Mouse (Mus musculus) small intestine, adult 2 months (tissue): ENCODE measurements around the gene Fbxw2.

Source experiments
- CTCF ChIP-seq: fragments of 200-500 bp; IDR thresholded peaks from 2 replicates; pipeline ENCODE4 v1.5.1; 2012; ENCODE audit warnings: low read depth, mild to moderate bottlenecking, control low read depth, inconsistent platforms, low read length, moderate library complexity, mixed read lengths; ENCODE audit not compliant: insufficient replicate concordance, insufficient read length; ENCODE audit errors: extremely low read depth
- POLR2A ChIP-seq: fragments of 200-500 bp; IDR thresholded peaks from 2 replicates; pipeline ENCODE4 v1.6.1; 2012; ENCODE audit warnings: low read depth, mild to moderate bottlenecking, control low read depth, inconsistent platforms, low read length, moderate library complexity

DNA sequence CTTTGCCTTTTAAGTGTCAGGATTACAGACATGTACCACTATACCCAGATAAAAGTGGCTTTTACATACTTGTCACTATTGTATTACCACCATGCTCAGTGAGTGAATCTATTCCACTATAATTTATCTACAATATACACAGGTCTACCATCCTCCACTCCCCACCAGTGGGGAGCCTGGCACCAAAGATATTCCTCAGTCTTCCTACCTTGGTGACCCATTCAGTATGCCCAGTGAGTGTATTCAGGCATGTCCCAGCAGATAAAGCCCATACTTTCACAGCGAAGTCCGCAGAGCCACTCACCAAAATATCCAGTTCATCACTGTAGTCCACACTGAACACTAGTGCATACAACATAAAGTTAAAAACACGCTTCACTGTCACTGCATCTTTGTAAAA, 15.3 kb downstream of the Fbxw2 start:
- TF ChIP-seq POLR2A (no peak), CTCF (no peak)
